Mouse (Mus musculus): ENCODE results near the gene Mansc1. TPM values are rescaled to one million over a fixed set of nuclear protein-coding genes. Genes with fewer than 3 reads are reported as not detected.
"Not testable (repeated sequence)": the region's sequence is repeated elsewhere in the genome, so short reads cannot be mapped to it uniquely, and the experiment has no call there.

Mansc1 gene
- total RNA-seq (2017), result 0.12 TPM in 1 of 2 replicates, not detected in the other

DNA sequence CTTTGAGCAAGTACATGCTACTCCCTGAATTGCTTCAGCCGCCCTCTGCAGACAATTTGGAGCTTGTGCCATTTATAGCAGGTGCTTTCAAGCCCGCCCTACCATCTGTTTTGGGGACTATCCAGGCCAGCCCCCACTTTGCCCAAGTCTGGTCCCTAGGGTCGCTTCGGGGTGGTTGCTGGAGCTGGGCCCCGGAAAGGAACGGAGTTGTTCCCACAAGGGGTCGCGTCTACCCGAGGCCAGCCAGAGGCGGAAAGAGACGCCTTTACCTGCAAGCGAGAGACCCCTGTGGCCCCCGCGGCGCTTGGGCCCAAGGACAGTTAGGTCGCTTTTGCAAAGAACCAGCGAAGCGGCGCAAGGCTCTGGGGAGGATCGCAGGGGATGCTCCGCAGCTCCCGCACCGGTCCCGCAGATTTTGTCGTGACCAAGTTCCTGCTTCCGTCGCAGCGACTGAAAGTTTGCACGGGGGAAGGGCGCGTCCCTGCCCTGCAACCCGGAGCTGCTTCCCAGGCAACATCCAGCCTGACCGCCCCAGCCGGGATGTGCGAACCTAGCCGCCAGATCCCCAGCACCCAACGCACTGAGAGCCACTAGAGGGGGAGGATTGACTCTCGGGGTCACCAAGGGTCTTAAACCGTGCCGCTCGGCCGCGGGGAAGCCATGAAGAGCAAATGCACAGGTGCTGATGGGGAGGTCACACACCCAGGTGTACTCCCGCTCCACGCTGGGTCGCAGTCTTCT lies at the start of gene Mansc1:
Mansc1 (minus strand) TSS at position 542 of the 741 bp plus-strand sequence.
- peak; percentile 23; the same call in 1 of the 2 replicates for ATAC-seq (ENCODE audit: extremely low read depth, insufficient number of reproducible peaks, low FRiP score, poor library complexity, severe bottlenecking)

DNA sequence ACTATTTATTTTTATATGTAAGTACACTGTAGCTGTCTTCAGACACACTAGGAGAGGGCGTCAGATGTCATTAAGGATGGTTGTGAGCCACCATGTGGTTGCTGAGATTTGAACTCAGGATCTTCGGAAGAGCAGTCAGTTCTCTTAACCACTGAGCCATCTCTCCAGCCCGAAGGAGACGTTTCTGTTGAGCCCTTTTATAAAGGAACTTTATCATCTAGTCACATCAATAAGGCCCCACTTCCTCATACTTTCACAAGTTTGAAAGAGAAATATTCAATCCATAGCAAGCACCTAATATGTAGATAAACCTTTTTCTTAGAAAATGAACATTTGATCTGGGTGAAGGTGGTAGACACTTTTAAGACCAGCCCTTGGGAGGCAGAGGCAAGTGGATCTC lies 47.0 kb upstream of the Mansc1 start:
- ATAC-seq (ENCODE audit: extremely low read depth, insufficient number of reproducible peaks, low FRiP score, poor library complexity, severe bottlenecking), result not testable (repeated sequence)

DNA sequence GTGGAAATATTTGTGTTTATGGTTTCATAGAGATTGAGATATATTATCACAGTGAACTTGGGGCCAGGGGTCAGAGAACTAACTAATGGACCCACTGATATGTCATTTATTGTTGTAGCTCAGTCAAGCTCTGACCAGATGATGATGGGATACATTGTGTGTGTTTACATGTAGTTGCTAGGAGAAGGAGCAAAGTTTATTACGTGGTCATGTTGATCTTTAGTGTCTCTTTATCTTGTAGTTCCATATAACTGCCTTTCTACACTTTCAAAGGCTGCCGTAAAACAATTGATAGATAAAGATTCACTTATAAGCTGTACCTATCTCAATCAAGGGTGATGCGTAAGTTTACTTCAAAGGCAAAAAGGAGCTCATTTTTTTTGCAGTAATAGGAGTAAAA lies 45.7 kb upstream of the Mansc1 start:
- no peak for ATAC-seq (ENCODE audit: extremely low read depth, insufficient number of reproducible peaks, low FRiP score, poor library complexity, severe bottlenecking)

DNA sequence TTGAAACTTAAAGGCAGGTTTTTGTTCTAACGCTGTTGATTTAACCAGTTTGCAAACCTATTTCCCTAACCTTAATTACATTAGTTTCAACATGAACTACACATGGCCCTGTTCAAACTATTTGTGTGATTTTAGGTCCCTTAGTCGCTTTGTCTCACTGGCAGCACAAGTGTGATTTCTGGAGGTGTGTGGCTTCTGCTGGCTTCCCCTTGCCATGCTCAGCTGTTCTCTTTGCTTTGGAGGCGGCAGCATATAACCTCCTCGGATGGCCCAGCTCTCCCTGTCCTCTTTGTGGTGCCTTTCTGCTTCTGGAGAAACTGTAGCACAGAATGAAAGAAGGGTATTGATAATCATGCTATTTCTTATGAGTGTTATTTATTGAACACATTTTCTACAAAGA lies 45.2 kb upstream of the Mansc1 start:
- ATAC-seq (ENCODE audit: extremely low read depth, insufficient number of reproducible peaks, low FRiP score, poor library complexity, severe bottlenecking), result no peak

DNA sequence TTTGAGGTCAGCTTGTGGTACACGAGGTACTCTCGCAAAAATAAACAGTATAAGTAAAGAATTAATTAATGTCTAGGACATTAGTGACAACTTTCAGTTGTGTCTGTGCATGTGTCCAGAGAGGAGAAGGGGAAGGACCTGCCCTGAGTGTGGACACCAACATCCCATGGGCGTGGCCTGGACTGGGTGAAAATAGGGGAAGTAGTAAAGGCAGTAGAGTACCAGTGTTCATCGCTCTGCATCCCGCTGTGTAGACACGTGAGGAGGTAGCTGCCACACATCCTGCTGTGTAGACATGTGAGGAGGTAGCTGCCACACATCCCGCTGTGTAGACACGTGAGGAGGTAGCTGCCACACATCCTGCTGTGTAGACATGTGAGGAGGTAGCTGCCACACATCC lies 41.4 kb upstream of the Mansc1 start:
- peak; percentile 97 for ATAC-seq (ENCODE audit: extremely low read depth, insufficient number of reproducible peaks, low FRiP score, poor library complexity, severe bottlenecking)

DNA sequence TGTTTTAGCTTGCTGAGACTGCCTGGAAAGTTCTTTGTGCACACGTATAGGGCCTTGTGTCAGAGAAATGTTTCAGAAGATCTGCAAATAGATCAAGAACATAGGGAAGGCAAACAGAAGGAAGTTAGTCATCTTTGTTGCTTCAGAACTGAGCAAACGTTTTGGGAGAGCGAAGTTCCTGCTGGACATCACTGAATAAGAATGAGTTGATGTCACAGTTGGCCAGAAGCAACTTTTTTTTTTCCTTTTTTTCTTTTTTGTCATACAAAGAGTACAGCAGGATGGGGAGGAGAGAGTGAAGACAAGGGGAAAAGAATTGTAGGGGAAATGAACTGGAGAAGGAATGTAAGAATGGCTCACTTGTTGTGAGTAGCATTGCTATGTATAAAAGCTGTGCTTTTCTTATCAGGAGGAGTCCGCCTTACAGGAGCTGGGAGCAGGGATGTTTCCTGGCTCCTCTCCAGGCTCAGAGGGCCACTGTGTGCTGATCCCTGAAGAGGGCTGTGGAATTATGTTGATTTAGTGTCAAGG lies 38.7 kb upstream of the Mansc1 start:
- ATAC-seq (ENCODE audit: extremely low read depth, insufficient number of reproducible peaks, low FRiP score, poor library complexity, severe bottlenecking), result no peak

DNA sequence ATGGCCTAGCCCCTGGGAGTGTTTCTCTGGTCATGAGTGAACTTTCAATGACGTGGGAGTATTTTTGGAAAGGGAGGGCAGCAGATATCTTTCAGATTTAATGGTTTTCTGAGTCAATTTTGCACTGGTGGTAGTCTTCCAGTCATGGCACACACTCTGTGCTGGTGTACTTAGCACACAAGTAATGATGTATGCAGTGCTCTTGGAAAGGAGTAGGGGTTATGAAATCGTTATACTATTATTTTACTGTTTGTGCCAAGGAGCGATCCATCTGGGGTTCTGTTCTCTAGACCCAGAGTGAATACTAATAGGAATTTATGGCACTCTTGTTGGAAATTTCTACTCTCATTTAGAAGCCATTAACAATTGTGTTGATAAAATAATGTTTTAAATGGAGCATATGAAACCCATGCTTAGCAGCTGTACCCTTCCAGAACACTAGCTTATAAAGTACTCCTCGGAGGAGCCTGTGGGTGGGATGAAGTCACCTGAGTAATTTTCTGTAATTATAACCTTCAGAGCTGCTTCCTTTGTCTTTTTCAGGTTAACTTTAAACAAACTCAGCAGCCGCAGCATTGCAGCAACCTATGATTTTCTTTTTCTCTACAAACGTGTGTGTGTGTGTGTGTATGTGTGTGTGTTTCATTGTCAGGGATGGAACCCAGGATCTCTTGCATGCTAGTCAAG lies 37.0 kb upstream of the Mansc1 start:
- no peak for ATAC-seq (ENCODE audit: extremely low read depth, insufficient number of reproducible peaks, low FRiP score, poor library complexity, severe bottlenecking)

DNA sequence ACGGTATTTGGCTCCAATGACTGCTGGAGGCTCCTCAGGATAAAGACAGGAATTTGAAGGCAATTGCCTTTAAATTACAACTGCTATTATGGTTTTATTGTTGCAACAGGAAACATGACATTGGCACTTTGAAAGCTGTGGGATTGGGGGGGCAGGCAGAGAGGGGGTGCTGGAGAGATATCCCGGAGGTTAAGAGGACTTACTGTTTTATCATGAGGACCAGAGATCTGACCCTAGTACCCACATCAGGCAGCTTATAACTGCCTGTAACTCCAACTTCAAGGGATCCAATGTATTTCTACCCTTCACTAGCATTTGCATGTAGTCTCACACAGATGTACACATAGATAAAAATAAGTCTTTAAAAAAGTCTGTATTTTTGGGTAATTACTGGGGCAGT lies 36.2 kb upstream of the Mansc1 start:
- ATAC-seq (ENCODE audit: extremely low read depth, insufficient number of reproducible peaks, low FRiP score, poor library complexity, severe bottlenecking), result no peak

DNA sequence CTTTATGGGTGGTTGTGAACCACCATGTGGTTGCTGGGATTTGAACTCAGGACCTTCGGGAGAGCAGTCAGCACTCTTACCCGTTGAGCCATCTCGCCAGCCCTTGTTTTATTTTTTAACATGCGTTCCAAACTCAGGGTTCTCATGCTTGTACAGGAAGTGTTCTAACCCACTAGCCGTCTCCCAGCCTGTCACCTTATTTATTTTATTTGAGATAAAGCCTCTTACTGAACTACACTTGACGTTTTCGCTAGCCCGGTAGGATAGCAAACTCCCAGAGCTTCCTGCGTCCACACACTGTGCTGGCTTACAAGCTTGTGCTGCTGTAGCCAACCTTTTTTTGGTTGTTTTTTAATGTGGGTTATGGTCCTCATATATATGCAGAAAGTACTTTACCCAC lies 33.5 kb upstream of the Mansc1 start:
- no peak for ATAC-seq (ENCODE audit: extremely low read depth, insufficient number of reproducible peaks, low FRiP score, poor library complexity, severe bottlenecking)

DNA sequence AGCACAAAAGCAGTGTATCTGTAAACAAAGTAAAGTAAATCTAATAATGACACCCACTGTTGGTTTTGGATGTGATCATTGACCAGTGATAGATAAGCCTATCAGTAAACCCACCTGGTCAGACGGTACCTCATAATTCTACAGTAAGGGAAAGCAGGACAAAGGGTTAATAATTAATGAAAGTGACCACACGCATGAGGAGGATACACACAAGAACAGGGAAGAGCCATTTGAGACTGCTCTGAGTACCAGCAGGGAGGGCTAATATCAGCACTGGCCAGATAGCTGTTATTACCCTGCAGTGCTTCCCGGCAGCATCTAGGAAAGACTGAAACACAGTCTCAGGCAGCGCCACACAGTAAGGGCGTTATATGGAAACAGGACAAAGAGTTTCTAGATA lies 32.3 kb upstream of the Mansc1 start:
- no peak for ATAC-seq (ENCODE audit: extremely low read depth, insufficient number of reproducible peaks, low FRiP score, poor library complexity, severe bottlenecking)

DNA sequence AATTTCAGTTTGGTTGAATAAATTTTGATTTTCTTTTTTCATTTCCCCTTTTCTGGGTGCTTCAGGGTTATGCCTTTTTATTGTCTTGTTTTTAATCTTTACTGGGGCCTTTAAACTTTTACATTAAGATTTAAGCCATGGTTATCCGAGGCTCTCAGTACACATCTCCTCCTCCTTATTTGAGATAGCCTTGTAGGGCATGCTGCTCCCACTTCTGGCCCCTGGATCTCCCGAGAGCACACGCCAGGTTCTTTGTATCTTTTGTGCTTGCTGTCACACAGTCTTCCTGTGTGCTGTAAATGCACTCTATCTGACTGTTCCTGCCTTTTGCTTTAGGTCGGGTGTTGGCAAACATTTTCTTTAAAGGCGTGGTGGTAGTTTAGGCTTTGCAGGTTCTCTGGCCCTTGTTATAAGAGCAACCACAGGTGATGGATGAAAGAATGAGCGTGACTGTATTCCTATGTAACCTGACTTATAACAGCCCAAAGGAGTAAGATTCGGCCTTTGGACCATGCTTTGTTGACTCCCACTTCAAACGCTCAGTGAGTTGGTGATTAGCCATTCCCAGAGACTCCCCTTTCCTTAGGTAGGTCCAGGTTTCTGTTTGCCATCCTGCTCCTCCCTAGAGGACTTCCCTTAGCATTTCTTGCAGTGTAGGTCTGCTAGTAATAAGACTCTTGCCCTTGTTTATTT lies 28.6 kb upstream of the Mansc1 start:
- ATAC-seq (ENCODE audit: extremely low read depth, insufficient number of reproducible peaks, low FRiP score, poor library complexity, severe bottlenecking), result no peak

DNA sequence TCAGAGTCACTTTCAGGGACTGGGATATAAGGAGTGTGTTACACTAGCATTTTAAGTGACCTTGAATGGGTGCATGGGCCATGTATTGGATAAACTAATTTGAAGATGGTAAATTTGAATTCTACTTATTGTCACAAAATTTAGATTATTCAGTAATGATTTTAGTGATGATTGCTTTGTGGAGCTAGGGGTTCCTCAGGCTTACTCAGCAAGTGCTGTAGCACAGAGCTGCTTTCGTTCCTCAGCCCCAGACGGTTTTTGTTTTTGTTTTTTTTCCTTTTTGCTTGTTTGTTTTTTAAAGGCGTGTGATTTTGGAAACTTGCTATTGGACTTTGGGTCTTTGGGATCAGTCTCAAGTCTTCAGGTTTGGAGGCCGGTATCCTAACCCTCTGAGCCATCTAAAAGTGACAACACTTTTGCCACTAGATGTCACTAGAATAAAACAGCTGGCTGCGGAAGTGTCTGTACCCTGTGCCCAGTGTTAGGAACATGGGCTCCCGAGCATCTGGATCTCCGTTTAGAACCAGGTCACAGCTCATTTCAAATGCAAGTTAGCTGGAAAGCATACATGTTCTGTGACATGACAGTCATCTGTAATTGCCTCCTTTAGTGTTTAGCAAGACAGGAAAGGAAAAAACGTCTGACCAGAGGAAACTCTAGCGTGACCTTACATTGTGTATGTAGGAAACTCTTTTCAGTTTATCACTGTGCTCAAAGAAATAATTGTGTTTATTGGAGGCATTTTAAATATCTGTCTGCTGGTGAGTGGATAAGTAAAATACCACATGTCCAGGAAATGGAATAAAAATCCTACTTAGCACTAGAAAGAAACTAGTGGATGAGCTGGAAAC lies 27.0 kb upstream of the Mansc1 start:
- peak; percentile 88; the same call in 1 of the 2 replicates for ATAC-seq (ENCODE audit: extremely low read depth, insufficient number of reproducible peaks, low FRiP score, poor library complexity, severe bottlenecking)

DNA sequence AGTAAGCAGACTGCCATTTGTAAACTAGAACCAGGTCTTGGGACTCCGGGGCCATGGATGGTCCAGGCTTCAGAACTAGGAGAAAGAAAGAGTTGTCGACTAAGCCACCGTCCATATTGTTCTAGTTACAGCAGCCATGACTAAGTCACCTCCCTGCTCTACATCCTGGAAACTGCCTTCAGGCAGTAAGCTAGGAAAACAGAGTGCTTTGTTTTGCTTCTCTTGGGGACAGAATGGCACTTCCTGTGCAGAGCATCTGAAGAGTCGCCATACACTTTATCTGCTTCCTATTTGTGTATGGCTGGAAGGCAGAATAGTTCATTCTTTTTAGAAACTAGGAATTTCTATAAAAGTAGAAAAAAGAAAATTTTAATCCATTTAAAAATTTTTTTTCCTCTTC lies 24.2 kb upstream of the Mansc1 start:
- ATAC-seq (ENCODE audit: extremely low read depth, insufficient number of reproducible peaks, low FRiP score, poor library complexity, severe bottlenecking), result no peak

DNA sequence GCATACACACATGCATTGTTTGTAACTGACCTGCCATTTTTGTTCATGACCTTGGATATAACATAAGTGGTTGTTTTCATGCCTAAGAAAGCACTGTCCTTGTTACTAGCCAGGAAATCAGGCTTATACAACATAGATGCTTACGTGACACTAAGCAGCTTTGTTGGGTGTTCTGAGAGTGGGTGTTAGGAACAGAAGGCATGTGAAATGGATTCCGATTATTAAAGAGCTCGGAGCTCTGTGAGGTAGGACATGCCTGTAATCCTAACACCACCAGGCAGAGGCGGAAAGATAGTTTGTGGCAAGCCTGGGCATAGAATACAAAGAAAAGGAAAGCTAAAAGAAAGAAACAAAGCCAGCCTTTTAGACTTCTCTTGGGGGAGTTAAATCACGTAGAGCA lies 16.1 kb upstream of the Mansc1 start:
- no peak for ATAC-seq (ENCODE audit: extremely low read depth, insufficient number of reproducible peaks, low FRiP score, poor library complexity, severe bottlenecking)

DNA sequence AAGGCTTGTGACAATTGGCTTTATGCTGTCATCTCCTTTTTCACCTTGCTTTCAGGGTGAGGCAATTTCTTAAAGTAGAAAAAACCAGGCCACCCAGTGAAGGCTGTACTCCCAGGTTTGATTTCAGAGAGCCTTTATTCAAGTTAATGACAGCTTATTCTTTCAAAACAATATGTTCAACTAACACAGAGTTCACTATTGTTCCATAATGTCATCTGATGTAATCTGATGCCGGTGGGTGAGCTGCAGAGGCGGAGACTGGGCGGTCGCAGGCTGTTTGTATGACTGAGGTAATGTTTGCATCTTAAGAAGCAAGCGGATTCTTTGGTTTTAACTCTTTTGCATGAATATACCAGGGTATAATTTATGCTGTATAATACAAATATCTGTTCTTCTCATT lies 15.3 kb upstream of the Mansc1 start:
- ATAC-seq (ENCODE audit: extremely low read depth, insufficient number of reproducible peaks, low FRiP score, poor library complexity, severe bottlenecking), result no peak

DNA sequence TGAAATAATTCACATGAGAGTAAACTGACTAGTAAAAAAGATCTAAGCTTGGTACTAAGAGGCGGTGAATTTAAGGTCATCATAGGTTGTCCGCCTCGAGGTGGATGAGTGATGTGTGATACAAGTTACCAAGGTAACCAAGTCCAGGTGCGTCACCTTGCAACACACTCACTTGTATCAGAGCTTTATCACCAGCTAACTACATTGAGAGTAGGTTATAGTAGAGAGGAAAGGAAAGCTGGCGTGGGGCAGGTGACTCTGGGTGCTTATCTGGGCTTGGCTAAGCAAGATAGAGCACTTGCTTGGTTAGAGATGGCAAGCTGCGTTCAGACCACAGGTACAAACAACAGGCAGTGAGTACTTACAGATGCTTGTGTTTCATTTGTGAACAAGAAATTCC lies 14.5 kb upstream of the Mansc1 start:
- ATAC-seq (ENCODE audit: extremely low read depth, insufficient number of reproducible peaks, low FRiP score, poor library complexity, severe bottlenecking), result no peak

DNA sequence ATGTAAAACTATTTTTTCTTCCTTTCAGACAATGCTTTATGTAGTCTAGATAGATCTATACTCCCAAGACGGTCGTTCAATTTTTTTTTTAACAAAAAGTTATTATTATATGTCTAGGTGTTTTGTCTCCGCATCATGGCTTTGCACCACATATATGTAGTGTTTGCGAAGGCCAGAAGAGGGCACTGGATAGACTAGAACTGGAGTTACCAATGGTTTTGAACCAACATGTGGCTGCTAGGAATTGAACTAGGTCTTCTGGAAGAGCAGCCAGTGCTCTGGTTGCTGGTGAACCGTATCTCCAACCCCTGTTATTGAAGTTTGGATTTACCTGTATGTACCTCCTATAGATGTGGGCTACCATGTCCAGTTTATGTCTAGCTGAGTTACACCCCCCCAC lies 11.0 kb upstream of the Mansc1 start:
- ATAC-seq (ENCODE audit: extremely low read depth, insufficient number of reproducible peaks, low FRiP score, poor library complexity, severe bottlenecking), result no peak

DNA sequence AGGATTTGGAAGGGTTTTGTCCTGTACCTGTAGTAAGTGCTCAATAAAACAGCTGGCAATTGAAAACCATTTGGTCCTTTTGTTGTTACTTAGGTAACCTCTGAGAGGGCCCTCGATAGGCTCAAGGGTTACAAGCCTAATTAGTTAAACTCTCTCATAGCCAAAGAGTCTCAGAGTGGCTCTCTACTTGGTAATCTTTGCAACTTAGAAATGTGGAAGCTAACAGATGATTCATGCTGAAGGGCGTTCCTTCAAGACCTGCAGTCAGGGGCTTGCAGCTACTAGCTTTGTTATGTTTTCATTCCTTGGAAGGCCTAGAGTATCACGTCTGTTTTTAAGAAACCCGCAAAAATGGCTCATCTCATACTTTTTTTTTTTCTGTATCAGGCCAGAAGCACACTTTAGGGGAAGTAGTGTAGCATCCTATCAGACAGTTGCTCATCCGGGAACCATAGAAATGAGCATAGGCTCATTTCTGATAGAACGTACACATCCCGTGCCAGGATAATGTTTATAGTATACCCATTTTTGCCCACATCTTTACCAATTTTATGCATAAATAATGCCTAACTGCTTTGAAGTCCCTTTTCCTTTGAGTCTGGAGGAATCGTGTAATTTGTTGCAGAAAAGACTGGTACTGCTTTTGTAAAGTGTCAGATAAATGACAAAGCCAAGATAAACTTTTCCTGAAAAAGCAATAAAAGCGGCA lies 9.6 kb upstream of the Mansc1 start:
- no peak for ATAC-seq (ENCODE audit: extremely low read depth, insufficient number of reproducible peaks, low FRiP score, poor library complexity, severe bottlenecking)

All from neutrophil, adult 5-6 weeks (primary cell).